Mouse (Mus musculus) v-Abl transformed pro-B cells (cell line): Measurements from ENCODE around the gene Khk.

Experiments used
- in situ Hi-C, 2 experiments: fragments of 400-800 bp; cut with MboI; formaldehyde crosslinking; loops; one replicate each; pipeline ENCODE4 v1.15.1; 2025; ENCODE audit not compliant: unreplicated experiment in 2 of 2

The Khk gene

GRCm38 (mm10) chr5:30960814-30961213, 39.6 kb downstream of the Khk start:
- in situ Hi-C loops = no loop called here

- in situ Hi-C loops = no loop called here
These were observed 40.6 kb downstream of the Khk start for GRCm38 (mm10) chr5:30961545-30962505.

GRCm38 (mm10) chr5:30963916-30964315, 42.7 kb downstream of the Khk start:
- in situ Hi-C loops = no loop called here

GRCm38 (mm10) chr5:30966189-30966588, 45.0 kb downstream of the Khk start:
- in situ Hi-C loops = no loop called here

GRCm38 (mm10) chr5:30968416-30968815, 47.2 kb downstream of the Khk start, which contains the start of gene Tcf23:
TSS of gene Tcf23 (plus strand) at chr5:30968662.
- in situ Hi-C loops = no loop called here

- in situ Hi-C loops = no loop called here
These were observed 48.2 kb downstream of the Khk start for GRCm38 (mm10) chr5:30969440-30969839.

GRCm38 (mm10) chr5:30974870-30975656, 53.8 kb downstream of the Khk start:
- in situ Hi-C loops = no loop called here
